Mouse (Mus musculus): ENCODE data around the gene Spi1. TPM values are rescaled to one million over a fixed set of nuclear protein-coding genes. Genes with fewer than 3 reads are reported as not detected.

The Spi1 gene
- polyA plus RNA-seq, 1 experiment from 2014 or later = 2.4 TPM

DNA sequence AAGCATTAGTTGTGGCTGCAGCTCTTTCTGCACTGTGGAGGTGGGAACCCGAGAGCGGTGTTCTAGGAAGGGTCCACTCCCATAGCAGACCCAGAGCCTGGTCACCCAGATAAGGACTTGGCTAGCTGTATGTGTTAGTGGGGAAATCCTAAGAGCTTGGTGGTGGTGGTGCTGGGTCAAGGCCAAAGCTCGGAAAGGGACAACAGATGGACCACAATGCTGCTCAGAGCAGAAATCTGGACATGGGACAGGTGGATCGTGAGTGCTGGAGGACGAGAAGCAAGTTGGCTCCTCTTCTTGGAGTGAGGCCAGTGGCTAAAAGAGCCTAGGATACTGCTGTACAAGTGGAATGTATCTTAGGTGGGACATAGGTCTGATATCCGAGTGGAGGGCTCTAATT is 37.4 kb downstream of the Spi1 start:
- no peak for ATAC-seq (ENCODE audit: low FRiP score, low TSS enrichment)
- Histone ChIP-seq H3K4me2 (ENCODE audit: low read length) (no peak overlapping the region), H3K27me3 (ENCODE audit: control insufficient read depth, insufficient read depth, low read length) (no peaks in the 10 kb centered on the region), H3K27ac (replicated peaks; ENCODE audit: low read depth, low read length) (no peak overlapping the region), H3K9ac (replicated peaks; ENCODE audit: low read length) (no peak overlapping the region), H3K9me3 (ENCODE audit: control insufficient read depth, low read length) (no peaks in the 10 kb centered on the region), H3K4me3 (replicated peaks; ENCODE audit: low read depth, low read length) (no peak overlapping the region), H3K36me3 (ENCODE audit: control insufficient read depth, insufficient read depth, low read length) (no peaks in the 10 kb centered on the region), H3K4me1 (ENCODE audit: control insufficient read depth, insufficient read depth, low read length) (no peaks in the 10 kb centered on the region)
- 88% methylated on average over 6 of the region's 6 CpGs for WGBS
- no peak for DNase-seq

DNA sequence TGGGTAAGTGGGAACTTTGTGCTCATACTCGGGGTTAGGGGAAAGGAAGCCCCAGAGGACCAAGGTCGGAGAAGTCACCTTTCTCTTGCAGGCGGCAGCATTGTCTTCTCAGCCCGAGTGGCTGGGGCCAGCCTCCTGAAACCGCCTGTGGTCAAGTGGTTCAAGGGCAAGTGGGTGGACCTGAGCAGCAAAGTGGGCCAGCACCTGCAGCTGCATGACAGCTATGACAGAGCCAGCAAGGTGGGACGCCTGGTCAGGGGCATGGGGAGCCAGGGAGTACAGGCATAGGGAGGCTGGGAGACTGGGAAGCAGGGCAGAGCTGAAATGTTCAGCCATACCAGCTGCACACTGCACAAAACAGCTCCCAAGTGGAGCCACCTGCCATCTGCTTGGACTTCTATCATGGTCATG is 38.1 kb downstream of the Spi1 start:
- WGBS = 80% methylated on average over 6 of the region's 6 CpGs
- Histone ChIP-seq H3K9ac (replicated peaks; ENCODE audit: low read length) (no peak overlapping the region), H3K4me2 (ENCODE audit: low read length) (no peak overlapping the region), H3K9me3 (ENCODE audit: control insufficient read depth, low read length) (no peaks in the 10 kb centered on the region), H3K27ac (replicated peaks; ENCODE audit: low read depth, low read length) (no peak overlapping the region), H3K27me3 (ENCODE audit: control insufficient read depth, insufficient read depth, low read length) (no peaks in the 10 kb centered on the region), H3K36me3 (ENCODE audit: control insufficient read depth, insufficient read depth, low read length) (no peaks in the 10 kb centered on the region), H3K4me3 (replicated peaks; ENCODE audit: low read depth, low read length) (no peak overlapping the region), H3K4me1 (ENCODE audit: control insufficient read depth, insufficient read depth, low read length) (no peaks in the 10 kb centered on the region)
- ATAC-seq (ENCODE audit: low FRiP score, low TSS enrichment) = no peak
- no peak for DNase-seq

- no peak for DNase-seq
- Histone ChIP-seq H3K27me3 (ENCODE audit: control insufficient read depth, insufficient read depth, low read length) (no peaks in the 10 kb centered on the region), H3K4me3 (replicated peaks; ENCODE audit: low read depth, low read length) (no peak overlapping the region), H3K4me1 (ENCODE audit: control insufficient read depth, insufficient read depth, low read length) (no peaks in the 10 kb centered on the region), H3K4me2 (ENCODE audit: low read length) (no peak overlapping the region), H3K36me3 (ENCODE audit: control insufficient read depth, insufficient read depth, low read length) (no peaks in the 10 kb centered on the region), H3K27ac (replicated peaks; ENCODE audit: low read depth, low read length) (no peak overlapping the region), H3K9ac (replicated peaks; ENCODE audit: low read length) (no peak overlapping the region), H3K9me3 (ENCODE audit: control insufficient read depth, low read length) (no peaks in the 10 kb centered on the region)
- no peak for ATAC-seq (ENCODE audit: low FRiP score, low TSS enrichment)
- 89% methylated on average over 6 of the region's 6 CpGs for WGBS
Observed at GRCm38 (mm10) chr2:91121011-91121410, 38.8 kb downstream of the Spi1 start.

- ATAC-seq (ENCODE audit: low FRiP score, low TSS enrichment) (no peak), DNase-seq (no peak)
- Histone ChIP-seq H3K4me3 (replicated peaks; ENCODE audit: low read depth, low read length) (no peak overlapping the region), H3K36me3 (ENCODE audit: control insufficient read depth, insufficient read depth, low read length) (no peaks in the 10 kb centered on the region), H3K4me2 (ENCODE audit: low read length) (no peak overlapping the region), H3K27me3 (ENCODE audit: control insufficient read depth, insufficient read depth, low read length) (no peaks in the 10 kb centered on the region), H3K4me1 (ENCODE audit: control insufficient read depth, insufficient read depth, low read length) (no peaks in the 10 kb centered on the region), H3K9ac (replicated peaks; ENCODE audit: low read length) (no peak overlapping the region), H3K27ac (replicated peaks; ENCODE audit: low read depth, low read length) (no peak overlapping the region), H3K9me3 (ENCODE audit: control insufficient read depth, low read length) (no peaks in the 10 kb centered on the region)
- 66% methylated on average over 8 of the region's 8 CpGs for WGBS
Observed at GRCm38 (mm10) chr2:91121497-91121896, 39.3 kb downstream of the Spi1 start.

- 79% methylated on average over 6 of the region's 6 CpGs for WGBS
- H3K9me3 ChIP-seq (ENCODE audit: control insufficient read depth, low read length) = no peaks in the 10 kb centered on the region
- no peaks in the 10 kb centered on the region for H3K27me3 ChIP-seq (ENCODE audit: control insufficient read depth, insufficient read depth, low read length)
- H3K4me3 ChIP-seq (replicated peaks; ENCODE audit: low read depth, low read length) = no peak overlapping the region
- H3K36me3 ChIP-seq (ENCODE audit: control insufficient read depth, insufficient read depth, low read length) = no peaks in the 10 kb centered on the region
- ATAC-seq (ENCODE audit: low FRiP score, low TSS enrichment) (no peak), DNase-seq (no peak)
- no peak overlapping the region for H3K4me2 ChIP-seq (ENCODE audit: low read length)
- no peak overlapping the region for H3K9ac ChIP-seq (replicated peaks; ENCODE audit: low read length)
- no peak overlapping the region for H3K27ac ChIP-seq (replicated peaks; ENCODE audit: low read depth, low read length)
- H3K4me1 ChIP-seq (ENCODE audit: control insufficient read depth, insufficient read depth, low read length) = no peaks in the 10 kb centered on the region
Observed at GRCm38 (mm10) chr2:91123521-91123920, 41.3 kb downstream of the Spi1 start.

- no peak for ATAC-seq (ENCODE audit: low FRiP score, low TSS enrichment)
- WGBS = 92% methylated on average over 10 of the region's 10 CpGs
- no peak for DNase-seq
- Histone ChIP-seq H3K27me3 (ENCODE audit: control insufficient read depth, insufficient read depth, low read length) (no peaks in the 10 kb centered on the region), H3K36me3 (ENCODE audit: control insufficient read depth, insufficient read depth, low read length) (no peaks in the 10 kb centered on the region), H3K9me3 (ENCODE audit: control insufficient read depth, low read length) (no peaks in the 10 kb centered on the region), H3K4me3 (replicated peaks; ENCODE audit: low read depth, low read length) (no peak overlapping the region), H3K4me1 (ENCODE audit: control insufficient read depth, insufficient read depth, low read length) (no peaks in the 10 kb centered on the region), H3K27ac (replicated peaks; ENCODE audit: low read depth, low read length) (no peak overlapping the region), H3K4me2 (ENCODE audit: low read length) (no peak overlapping the region), H3K9ac (replicated peaks; ENCODE audit: low read length) (no peak overlapping the region)
Observed at GRCm38 (mm10) chr2:91125101-91125500, 42.9 kb downstream of the Spi1 start.

GRCm38 (mm10) chr2:91128761-91129160 is 46.6 kb downstream of the Spi1 start:
- H3K4me2 ChIP-seq (ENCODE audit: low read length) = no peak overlapping the region
- H3K9me3 ChIP-seq (ENCODE audit: control insufficient read depth, low read length) = no peaks in the 10 kb centered on the region
- no peak overlapping the region for H3K27ac ChIP-seq (replicated peaks; ENCODE audit: low read depth, low read length)
- 77% methylated on average over 5 of the region's 5 CpGs for WGBS
- DNase-seq (no peak), ATAC-seq (ENCODE audit: low FRiP score, low TSS enrichment) (no peak)
- no peaks in the 10 kb centered on the region for H3K4me1 ChIP-seq (ENCODE audit: control insufficient read depth, insufficient read depth, low read length)
- H3K36me3 ChIP-seq (ENCODE audit: control insufficient read depth, insufficient read depth, low read length) = no peaks in the 10 kb centered on the region
- no peak overlapping the region for H3K4me3 ChIP-seq (replicated peaks; ENCODE audit: low read depth, low read length)
- H3K9ac ChIP-seq (replicated peaks; ENCODE audit: low read length) = no peak overlapping the region
- H3K27me3 ChIP-seq (ENCODE audit: control insufficient read depth, insufficient read depth, low read length) = no peaks in the 10 kb centered on the region

- no peak for ATAC-seq (ENCODE audit: low FRiP score, low TSS enrichment)
- Histone ChIP-seq H3K27ac (replicated peaks; ENCODE audit: low read depth, low read length) (no peak overlapping the region), H3K4me2 (ENCODE audit: low read length) (no peak overlapping the region), H3K9me3 (ENCODE audit: control insufficient read depth, low read length) (no peaks in the 10 kb centered on the region), H3K36me3 (ENCODE audit: control insufficient read depth, insufficient read depth, low read length) (no peaks in the 10 kb centered on the region), H3K4me1 (ENCODE audit: control insufficient read depth, insufficient read depth, low read length) (no peaks in the 10 kb centered on the region), H3K27me3 (ENCODE audit: control insufficient read depth, insufficient read depth, low read length) (no peaks in the 10 kb centered on the region), H3K4me3 (replicated peaks; ENCODE audit: low read depth, low read length) (no peak overlapping the region), H3K9ac (replicated peaks; ENCODE audit: low read length) (no peak overlapping the region)
- no peak for DNase-seq
- WGBS = 90% methylated on average over 6 of the region's 6 CpGs
Observed at GRCm38 (mm10) chr2:91130126-91130525, 47.9 kb downstream of the Spi1 start.

GRCm38 (mm10) chr2:91131251-91131650 is 49.1 kb downstream of the Spi1 start:
- ATAC-seq (ENCODE audit: low FRiP score, low TSS enrichment) = no peak
- no peak overlapping the region for H3K9ac ChIP-seq (replicated peaks; ENCODE audit: low read length)
- 91% methylated on average over 15 of the region's 15 CpGs for WGBS

More at GRCm38 (mm10) chr2:91131251-91131650, 49.1 kb downstream of the Spi1 start:
- 0 out of 2 replicates have a peak, but pooled peaks cover 2% of the 10 kb centered on the region for H3K36me3 ChIP-seq (ENCODE audit: control insufficient read depth, insufficient read depth, low read length)
- H3K27ac ChIP-seq (replicated peaks; ENCODE audit: low read depth, low read length) = no peak overlapping the region
- H3K4me1 ChIP-seq (ENCODE audit: control insufficient read depth, insufficient read depth, low read length) = no peaks in the 10 kb centered on the region
- DNase-seq = no peak
- H3K27me3 ChIP-seq (ENCODE audit: control insufficient read depth, insufficient read depth, low read length) = no peaks in the 10 kb centered on the region
- no peak overlapping the region for H3K4me3 ChIP-seq (replicated peaks; ENCODE audit: low read depth, low read length)
- no peak overlapping the region for H3K4me2 ChIP-seq (ENCODE audit: low read length)
- H3K9me3 ChIP-seq (ENCODE audit: control insufficient read depth, low read length) = no peaks in the 10 kb centered on the region

All from midbrain, embryonic 14.5 days (tissue).